Mouse (Mus musculus) heart, postnatal 36 days (tissue): ENCODE data around the gene AB124611. TPM values are rescaled to one million over a fixed set of nuclear protein-coding genes. Genes with fewer than 3 reads are reported as not detected.
A peak's percentile ranks its signal among the peaks of the same experiment; 100 is the strongest.
"Not testable (repeated sequence)": the region's sequence is repeated elsewhere in the genome, so short reads cannot be mapped to it uniquely, and the experiment has no call there.

Source experiments
- DNase-seq, 2 experiments: peaks; one replicate each; pipeline ENCODE4 v3.0.0; 2021 to 2022
- intact Hi-C: fragments of 180-260 bp; cut with DNase I; formaldehyde crosslinking; loops from one replicate; pipeline ENCODE4 v1.15.1; 2025
- microRNA-seq, 2 experiments: library from miRNA; unstranded; fragments of <30 nt; microRNA quantifications; one replicate each; pipeline ENCODE4 v1.2.0; 2021; ENCODE audit warnings: borderline number of aligned reads in 2 of 2
- total RNA-seq, 2 experiments: library from RNA; stranded (reverse); gene quantifications; 2 replicates each; pipeline ENCODE4 v1.2.3; 2021

AB124611 gene
- total RNA-seq, 2 experiments from 2014 or later = 1.8 to 2.0 TPM

GRCm38 (mm10) chr9:21593122-21593721 lies 67.2 kb downstream of the AB124611 start:
- intact Hi-C loops = no loop called here
- peak in 1 of 2 experiments; percentile 39 for DNase-seq

- DNase-seq, intact Hi-C loops: not testable (repeated sequence)
Measured at GRCm38 (mm10) chr9:21594350-21594749, 68.4 kb downstream of the AB124611 start.

- intact Hi-C loops = no loop called here
- DNase-seq = no peak
Measured at GRCm38 (mm10) chr9:21594838-21595237, 68.9 kb downstream of the AB124611 start.

Small RNA genes lying within 50 kb of the gene (microRNA-seq; reads per million reads assigned to microRNA genes)
- 0 reads per million in 2 experiments for gene Mir199a-1

Other genes starting within 250 kb of the AB124611 start
- 10 to 100 TPM; 16.5 to 18.0 TPM for gene Kri1, start 238.2 kb upstream of the AB124611 start, total RNA-seq
- gene Cdkn2d, start 234.8 kb upstream of the AB124611 start, total RNA-seq = 10 to 100 TPM; 15.9 to 18.4 TPM
- not detected for gene Ap1m2, start 213.8 kb upstream of the AB124611 start, total RNA-seq
- gene Slc44a2, start 205.5 kb upstream of the AB124611 start, total RNA-seq = 100 to 1,000 TPM; 118 to 124 TPM
- gene Ilf3, start 158.3 kb upstream of the AB124611 start, total RNA-seq = 10 to 100 TPM; 28.9 to 29.0 TPM
- 1 to 10 TPM; 8.0 to 9.5 TPM for gene Qtrt1, start 114.3 kb upstream of the AB124611 start, total RNA-seq
- gene Dnm2, start 101.3 kb upstream of the AB124611 start, total RNA-seq = 10 to 100 TPM; 63.9 to 72.4 TPM
- 10 to 100 TPM; 44.9 to 46.9 TPM for gene Tmed1, start 15.9 kb upstream of the AB124611 start, total RNA-seq
- gene Carm1, start 20.7 kb downstream of the AB124611 start, total RNA-seq = 10 to 100 TPM; 56.9 to 65.4 TPM
- gene Timm29, start 66.5 kb downstream of the AB124611 start, total RNA-seq = 10 to 100 TPM; 59.8 TPM
- gene Yipf2, start 66.7 kb downstream of the AB124611 start, total RNA-seq = 1 to 10 TPM; 7.3 to 8.0 TPM
- 10 to 100 TPM; 48.6 to 51.4 TPM for gene Smarca4, start 90.0 kb downstream of the AB124611 start, total RNA-seq
- gene Ldlr, start 197.3 kb downstream of the AB124611 start, total RNA-seq = 1 to 10 TPM; 2.2 to 3.4 TPM
- 1 to 10 TPM; 4.4 to 4.6 TPM for gene Spc24, start 234.1 kb downstream of the AB124611 start, total RNA-seq